Mouse (Mus musculus): ENCODE measurements around the gene Txn1.

Txn1 gene

GRCm38 (mm10) chr4:57956029-57956960, at the start of gene Txn1:
Gene Txn1 (minus strand): TSS chr4:57956411.
- peak; percentile 98 for DNase-seq

GRCm38 (mm10) chr4:58003501-58003900, 47.3 kb upstream of the Txn1 start:
- no peak for DNase-seq

GRCm38 (mm10) chr4:57991425-57991824, 35.2 kb upstream of the Txn1 start:
- no peak for DNase-seq

- no peak for DNase-seq
Observed at GRCm38 (mm10) chr4:57974400-57975117, 18.3 kb upstream of the Txn1 start.

GRCm38 (mm10) chr4:57973592-57974268, 17.5 kb upstream of the Txn1 start:
- DNase-seq: no peak

GRCm38 (mm10) chr4:57970285-57970684, 14.1 kb upstream of the Txn1 start:
- DNase-seq: no peak

- no peak for DNase-seq
Observed at GRCm38 (mm10) chr4:57967195-57967594, 11.0 kb upstream of the Txn1 start.

- DNase-seq: no peak
Observed at GRCm38 (mm10) chr4:57965516-57965915, 9.3 kb upstream of the Txn1 start.

- DNase-seq: no peak
Observed at GRCm38 (mm10) chr4:57964143-57964542, 7.9 kb upstream of the Txn1 start.

- no peak for DNase-seq
Observed at GRCm38 (mm10) chr4:57959056-57959455, 2.8 kb upstream of the Txn1 start.

- no peak for DNase-seq
Observed at GRCm38 (mm10) chr4:57958098-57958497, 1.9 kb upstream of the Txn1 start.

- DNase-seq: peak; percentile 19
Observed at GRCm38 (mm10) chr4:57957200-57958085, 1.2 kb upstream of the Txn1 start.

- peak; percentile 83 for DNase-seq
Observed at GRCm38 (mm10) chr4:57955544-57955958, 660 bp downstream of the Txn1 start.

GRCm38 (mm10) chr4:57954991-57955390, 1.2 kb downstream of the Txn1 start:
- no peak for DNase-seq

- DNase-seq: no peak
Observed at GRCm38 (mm10) chr4:57954580-57954979, 1.6 kb downstream of the Txn1 start.

GRCm38 (mm10) chr4:57953796-57954195, 2.4 kb downstream of the Txn1 start:
- DNase-seq: no peak

- no peak for DNase-seq
Observed at GRCm38 (mm10) chr4:57952891-57953290, 3.3 kb downstream of the Txn1 start.

GRCm38 (mm10) chr4:57952416-57952815, 3.8 kb downstream of the Txn1 start:
- no peak for DNase-seq

GRCm38 (mm10) chr4:57949866-57950265, 6.3 kb downstream of the Txn1 start:
- no peak for DNase-seq

GRCm38 (mm10) chr4:57947476-57947875, 8.7 kb downstream of the Txn1 start:
- DNase-seq: no peak

- DNase-seq: no peak
Observed at GRCm38 (mm10) chr4:57947036-57947435, 9.2 kb downstream of the Txn1 start.

- DNase-seq: no peak
Observed at GRCm38 (mm10) chr4:57942892-57943291, 13.3 kb downstream of the Txn1 start.

Measured in embryo, embryonic 11 days (tissue).